Mouse (Mus musculus) midbrain, postnatal 0 days (tissue): Measurements from ENCODE around the gene Tgfbrap1. TPM values are rescaled to one million over a fixed set of nuclear protein-coding genes. Genes with fewer than 3 reads are reported as not detected.

Experiments
- ATAC-seq: fragments of 200-750 bp; cut with Nextera tagmentation; 2 replicates; pipeline ENCODE4 v1.8.0; 2017; ENCODE audit warnings: moderate number of reproducible peaks, mild to moderate bottlenecking, moderate TSS enrichment, moderate library complexity; ENCODE audit not compliant: low FRiP score
- DNase-seq: peaks from one replicate; pipeline ENCODE4 v3.0.0-alpha.2; 2015; ENCODE audit warnings: low spot score
- H3K27ac ChIP-seq: fragments of 300-500 bp; sonication (generic); 2 replicates; pipeline ENCODE4 v1.5.1; 2014; ENCODE audit warnings: low read depth, mild to moderate bottlenecking, low read length, mixed read lengths
- H3K27me3 ChIP-seq: fragments of 300-500 bp; sonication (generic); 2 replicates; pipeline ENCODE4 v1.6.1; 2014; ENCODE audit warnings: low read length, control low read depth, mixed read lengths; ENCODE audit not compliant: insufficient read depth
- H3K36me3 ChIP-seq: fragments of 300-500 bp; sonication (generic); 2 replicates; pipeline ENCODE4 v1.6.1; 2014; ENCODE audit warnings: low read length, control low read depth, mixed read lengths; ENCODE audit not compliant: insufficient read depth
- H3K4me1 ChIP-seq: fragments of 300-500 bp; sonication (generic); 2 replicates; pipeline ENCODE4 v1.6.1; 2014; ENCODE audit warnings: mild to moderate bottlenecking, control low read depth, antibody characterized with exemption, low read length, mixed read lengths; ENCODE audit not compliant: insufficient read depth
- H3K4me2 ChIP-seq: fragments of 300-500 bp; sonication (generic); 2 replicates; pipeline ENCODE4 v1.6.1; 2014; ENCODE audit warnings: low read depth, mild to moderate bottlenecking, low read length, mixed read lengths; ENCODE audit not compliant: poor library complexity, severe bottlenecking
- H3K4me3 ChIP-seq: fragments of 300-500 bp; sonication (generic); 2 replicates; pipeline ENCODE4 v1.5.1; 2014; ENCODE audit warnings: low read depth, mild to moderate bottlenecking, low read length, moderate library complexity
- H3K9ac ChIP-seq: fragments of 300-500 bp; sonication (generic); replicated peaks from 2 replicates; pipeline ENCODE4 v1.6.1; 2014; ENCODE audit warnings: mild to moderate bottlenecking, low read length, moderate library complexity, mixed read lengths; ENCODE audit not compliant: poor library complexity, severe bottlenecking
- H3K9me3 ChIP-seq: fragments of 300-500 bp; sonication (generic); 2 replicates; pipeline ENCODE4 v1.6.1; 2016; ENCODE audit warnings: low read length, control low read depth
- CTCF ChIP-seq: IDR thresholded peaks from 2 replicates; pipeline ENCODE4 v1.5.1; 2016; ENCODE audit warnings: antibody characterized with exemption, mild to moderate bottlenecking
- WGBS: fragments of 180-500 bp; shearing (Covaris S2); extraction: QIAGEN DNeasy Blood & Tissue Kit; methylation state at CpG from one replicate; pipeline ENCODE4 v1.1.7; 2014; 5-methylcytosine and 5-hydroxymethylcytosine counted together
- polyA plus RNA-seq: library from polyadenylated mRNA; unstranded; fragments of >200 nt; fragmentation: Nextera tagmentation; extraction: Ambion mirVana; gene quantifications from 2 replicates; pipeline ENCODE4 v1.2.1, GENCODE M21; 2015
- total RNA-seq: library from RNA; depleted of rRNA; stranded (reverse); fragments of >200 nt; gene quantifications from 2 replicates; pipeline ENCODE4 v1.2.3, GENCODE M21; 2014

Tgfbrap1 gene
- total and polyA plus RNA-seq, 2 experiments from 2014 or later: 16.9 to 47.2 TPM

GRCm38 (mm10) chr1:43131591-43131990 lies 33.2 kb upstream of the Tgfbrap1 start:
- ATAC-seq (no peak), DNase-seq (no peak)
- H3K4me3 ChIP-seq: no peak overlapping the region
- no peak overlapping the region for H3K27ac ChIP-seq
- 92% methylated on average over 9 of the region's 9 CpGs for WGBS
- no peaks in the 10 kb centered on the region for H3K27me3 ChIP-seq
- no peak overlapping the region for H3K4me2 ChIP-seq
- H3K4me1 ChIP-seq: no peaks in the 10 kb centered on the region
- H3K9ac ChIP-seq: no peak overlapping the region
- H3K36me3 ChIP-seq: peaks cover 21% of the 10 kb centered on the region
- TF ChIP-seq CTCF: no peak
- H3K9me3 ChIP-seq: no peaks in the 10 kb centered on the region

GRCm38 (mm10) chr1:43130219-43130981 lies 32.0 kb upstream of the Tgfbrap1 start:
- H3K4me1 ChIP-seq: no peaks in the 10 kb centered on the region
- H3K9me3 ChIP-seq: no peaks in the 10 kb centered on the region
- no peak overlapping the region for H3K27ac ChIP-seq
- H3K4me2 ChIP-seq: no peak overlapping the region
- H3K9ac ChIP-seq: no peak overlapping the region
- no peak for ATAC-seq
- H3K4me3 ChIP-seq: no peak overlapping the region
- 63% methylated on average over 5 of the region's 5 CpGs for whole genome bisulfite sequencing
- no peaks in the 10 kb centered on the region for H3K27me3 ChIP-seq
- peaks cover 17% of the 10 kb centered on the region for H3K36me3 ChIP-seq
- TF ChIP-seq CTCF: no peak
- DNase-seq: no peak

GRCm38 (mm10) chr1:43127820-43128610 lies 29.6 kb upstream of the Tgfbrap1 start:
- 85% methylated on average over 8 of the region's 8 CpGs for WGBS
- Histone ChIP-seq H3K27me3 (no peaks in the 10 kb centered on the region), H3K9ac (no peak overlapping the region), H3K4me2 (no peak overlapping the region), H3K36me3 (peaks cover 23% of the 10 kb centered on the region), H3K4me1 (no peaks in the 10 kb centered on the region), H3K27ac (no peak overlapping the region), H3K4me3 (no peak overlapping the region), H3K9me3 (no peaks in the 10 kb centered on the region)
- DNase-seq: no peak
- no peak for TF ChIP-seq CTCF
- no peak for ATAC-seq

- ATAC-seq: no peak
- no peaks in the 10 kb centered on the region for H3K4me1 ChIP-seq
These were observed 28.8 kb upstream of the Tgfbrap1 start for GRCm38 (mm10) chr1:43127196-43127595.

GRCm38 (mm10) chr1:43124726-43125125 lies 26.3 kb upstream of the Tgfbrap1 start:
- Histone ChIP-seq H3K36me3 (peaks cover 13% of the 10 kb centered on the region), H3K9ac (no peak overlapping the region), H3K9me3 (no peaks in the 10 kb centered on the region), H3K4me1 (no peaks in the 10 kb centered on the region), H3K4me2 (no peak overlapping the region), H3K27me3 (no peaks in the 10 kb centered on the region), H3K27ac (no peak overlapping the region), H3K4me3 (no peak overlapping the region)
- ATAC-seq (no peak), DNase-seq (no peak)
- WGBS: 84% methylated on average over 4 of the region's 4 CpGs
- TF ChIP-seq CTCF: no peak

More at GRCm38 (mm10) chr1:43127196-43127595, 28.8 kb upstream of the Tgfbrap1 start:
- H3K9ac ChIP-seq: no peak overlapping the region
- DNase-seq: no peak
- no peak overlapping the region for H3K4me3 ChIP-seq
- no peak for TF ChIP-seq CTCF
- H3K27me3 ChIP-seq: no peaks in the 10 kb centered on the region
- no peak overlapping the region for H3K4me2 ChIP-seq
- peaks cover 23% of the 10 kb centered on the region for H3K36me3 ChIP-seq
- no peak overlapping the region for H3K27ac ChIP-seq
- no peaks in the 10 kb centered on the region for H3K9me3 ChIP-seq

- TF ChIP-seq CTCF: no peak
- ATAC-seq (no peak), DNase-seq (no peak)
- Histone ChIP-seq H3K36me3 (peaks cover 14% of the 10 kb centered on the region), H3K4me2 (no peak overlapping the region), H3K9ac (no peak overlapping the region), H3K27me3 (no peaks in the 10 kb centered on the region), H3K4me3 (no peak overlapping the region), H3K9me3 (no peaks in the 10 kb centered on the region), H3K4me1 (no peaks in the 10 kb centered on the region), H3K27ac (no peak overlapping the region)
- WGBS: 90% methylated on average over 2 of the region's 2 CpGs
These were observed 24.2 kb upstream of the Tgfbrap1 start for GRCm38 (mm10) chr1:43122616-43123015.
